Mouse (Mus musculus): Measurements from ENCODE around the gene Limch1. TPM values are rescaled to one million over a fixed set of nuclear protein-coding genes. Genes with fewer than 3 reads are reported as not detected.

The Limch1 gene
- polyA plus RNA-seq, 2 experiments: 0.54 to 1.2 TPM

DNA sequence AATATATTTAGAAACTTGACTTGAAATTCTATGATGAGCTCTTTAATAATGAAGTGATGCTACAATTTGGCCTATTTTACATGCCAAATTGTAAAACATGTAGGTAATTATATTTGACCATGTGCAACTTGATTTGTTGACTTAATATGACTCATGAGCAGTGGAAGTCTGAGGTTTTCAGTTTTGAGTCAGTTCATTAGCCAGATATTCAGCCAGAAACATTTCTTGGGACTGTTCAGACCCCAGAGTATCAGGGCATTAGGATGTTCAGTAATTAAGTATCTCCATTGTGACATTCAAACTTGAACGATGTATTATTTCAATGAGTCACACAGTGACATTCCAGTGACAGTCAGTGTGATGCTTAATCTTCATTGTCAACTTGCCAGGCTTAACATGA is 35.9 kb downstream of the Limch1 start:
- Histone ChIP-seq H3K9ac (replicated peaks) (no peak overlapping the region), H3K9me3 (ENCODE audit: control insufficient read depth, low read length) (no peaks in the 10 kb centered on the region), H3K4me1 (replicated peaks; ENCODE audit: control insufficient read depth in 2 of 2, insufficient read depth in 2 of 2, low read length in 1 of 2) (no peaks in the 10 kb centered on the region), H3K27ac (no peak overlapping the region), H3K4me2 (ENCODE audit: low read depth) (no peak overlapping the region), H3K27me3 (ENCODE audit: control insufficient read depth, insufficient read depth, low read length) (no peaks in the 10 kb centered on the region), H3K4me3 (ENCODE audit: insufficient read depth in 1 of 2, low read depth in 2 of 2, low read length in 2 of 2) (no peak overlapping the region), H3K36me3 (replicated peaks; ENCODE audit: control insufficient read depth, insufficient read depth, low read depth) (no peaks in the 10 kb centered on the region)
- ATAC-seq (ENCODE audit: insufficient read depth): no peak
- 61% methylated on average over 1 of the region's 1 CpGs for WGBS (ENCODE audit: insufficient replicate concordance)
- DNase-seq (ENCODE audit: low read depth in 3 of 3, low spot score in 3 of 3): no peak
- TF ChIP-seq CTCF (IDR thresholded peaks at IDR 0.05; ENCODE audit: low read depth) (no peak), EP300 (IDR thresholded peaks at IDR 0.05; ENCODE audit: low read depth) (no peak)

DNA sequence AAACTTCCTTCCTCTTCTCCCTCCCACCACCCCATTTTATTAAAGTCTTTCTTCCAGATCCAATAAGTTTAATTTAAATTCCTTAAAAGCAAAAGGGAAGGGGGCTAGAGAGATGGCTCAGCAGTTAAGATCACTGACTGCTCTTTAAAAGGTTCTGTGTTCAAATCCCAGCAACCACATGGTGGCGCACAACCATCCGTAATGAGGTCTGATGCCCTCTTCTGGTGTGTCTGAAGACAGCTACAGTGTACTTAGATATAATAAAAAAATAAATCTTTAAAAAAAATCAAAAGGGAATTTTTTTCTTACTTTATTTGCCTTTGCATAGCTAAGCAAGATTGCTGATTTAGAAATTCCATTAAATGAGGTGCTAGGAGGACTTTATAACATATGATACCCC is 37.2 kb downstream of the Limch1 start:
- TF ChIP-seq EP300 (IDR thresholded peaks at IDR 0.05; ENCODE audit: low read depth): no peak
- no peak for TF ChIP-seq CTCF (IDR thresholded peaks at IDR 0.05; ENCODE audit: low read depth)
- 67% methylated on average over 2 of the region's 2 CpGs for WGBS (ENCODE audit: insufficient replicate concordance)

DNA sequence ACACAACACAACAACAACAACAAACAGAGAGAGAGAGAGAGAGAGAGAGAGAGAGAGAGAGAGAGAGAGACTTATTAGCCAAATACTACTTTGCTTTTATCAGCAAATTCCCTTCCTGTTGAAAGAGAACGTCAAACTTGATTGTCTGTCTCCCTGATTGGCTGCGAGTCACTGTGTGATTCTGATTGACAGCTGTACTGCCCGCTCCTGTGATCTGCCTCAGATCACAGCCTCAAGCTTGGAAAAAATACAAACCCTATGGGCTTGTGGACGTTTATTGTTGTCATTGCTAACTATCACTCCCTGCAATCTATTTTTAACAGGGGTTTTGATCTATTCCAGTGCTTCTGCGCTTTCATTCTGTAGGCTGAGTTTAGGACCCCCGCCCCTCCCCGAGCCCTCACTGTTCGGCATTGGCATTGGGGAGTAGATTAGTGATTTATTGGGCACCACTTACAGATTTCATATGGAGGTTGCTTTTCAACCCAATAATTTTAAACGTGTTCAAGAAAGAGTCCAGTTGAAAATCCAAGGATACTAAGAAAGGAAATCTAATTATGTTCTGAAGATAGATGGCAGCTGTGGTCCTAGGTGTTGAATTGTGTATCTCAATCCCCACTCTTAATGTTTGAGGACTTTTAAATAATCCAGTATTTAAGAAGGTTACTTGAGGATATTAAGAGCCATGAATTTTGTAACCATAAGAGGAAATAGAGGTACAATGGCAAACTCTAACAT is 39.2 kb downstream of the Limch1 start:
- no peak overlapping the region for H3K27ac ChIP-seq
- no peak for DNase-seq (ENCODE audit: low read depth in 3 of 3, low spot score in 3 of 3)
- 53% methylated on average over 9 of the region's 9 CpGs for WGBS (ENCODE audit: insufficient replicate concordance)
- H3K4me2 ChIP-seq (ENCODE audit: low read depth): no peak overlapping the region
- H3K9ac ChIP-seq (replicated peaks): no peak overlapping the region
- no peaks in the 10 kb centered on the region for H3K9me3 ChIP-seq (ENCODE audit: control insufficient read depth, low read length)
- ATAC-seq (ENCODE audit: insufficient read depth): no peak
- TF ChIP-seq CTCF (IDR thresholded peaks at IDR 0.05; ENCODE audit: low read depth) (no peak), EP300 (IDR thresholded peaks at IDR 0.05; ENCODE audit: low read depth) (no peak)
- H3K4me1 ChIP-seq (replicated peaks; ENCODE audit: control insufficient read depth in 2 of 2, insufficient read depth in 2 of 2, low read length in 1 of 2): no peaks in the 10 kb centered on the region
- no peak overlapping the region for H3K4me3 ChIP-seq (ENCODE audit: insufficient read depth in 1 of 2, low read depth in 2 of 2, low read length in 2 of 2)
- H3K36me3 ChIP-seq (replicated peaks; ENCODE audit: control insufficient read depth, insufficient read depth, low read depth): no peaks in the 10 kb centered on the region
- no peaks in the 10 kb centered on the region for H3K27me3 ChIP-seq (ENCODE audit: control insufficient read depth, insufficient read depth, low read length)

More for the DNA sequence above, 37.2 kb downstream of the Limch1 start:
- ATAC-seq (ENCODE audit: insufficient read depth) (no peak), DNase-seq (ENCODE audit: low read depth in 3 of 3, low spot score in 3 of 3) (no peak)
- Histone ChIP-seq H3K4me3 (ENCODE audit: insufficient read depth in 1 of 2, low read depth in 2 of 2, low read length in 2 of 2) (no peak overlapping the region), H3K4me1 (replicated peaks; ENCODE audit: control insufficient read depth in 2 of 2, insufficient read depth in 2 of 2, low read length in 1 of 2) (no peaks in the 10 kb centered on the region), H3K9ac (replicated peaks) (no peak overlapping the region), H3K27me3 (ENCODE audit: control insufficient read depth, insufficient read depth, low read length) (no peaks in the 10 kb centered on the region), H3K9me3 (ENCODE audit: control insufficient read depth, low read length) (no peaks in the 10 kb centered on the region), H3K27ac (no peak overlapping the region), H3K36me3 (replicated peaks; ENCODE audit: control insufficient read depth, insufficient read depth, low read depth) (no peaks in the 10 kb centered on the region), H3K4me2 (ENCODE audit: low read depth) (no peak overlapping the region)

DNA sequence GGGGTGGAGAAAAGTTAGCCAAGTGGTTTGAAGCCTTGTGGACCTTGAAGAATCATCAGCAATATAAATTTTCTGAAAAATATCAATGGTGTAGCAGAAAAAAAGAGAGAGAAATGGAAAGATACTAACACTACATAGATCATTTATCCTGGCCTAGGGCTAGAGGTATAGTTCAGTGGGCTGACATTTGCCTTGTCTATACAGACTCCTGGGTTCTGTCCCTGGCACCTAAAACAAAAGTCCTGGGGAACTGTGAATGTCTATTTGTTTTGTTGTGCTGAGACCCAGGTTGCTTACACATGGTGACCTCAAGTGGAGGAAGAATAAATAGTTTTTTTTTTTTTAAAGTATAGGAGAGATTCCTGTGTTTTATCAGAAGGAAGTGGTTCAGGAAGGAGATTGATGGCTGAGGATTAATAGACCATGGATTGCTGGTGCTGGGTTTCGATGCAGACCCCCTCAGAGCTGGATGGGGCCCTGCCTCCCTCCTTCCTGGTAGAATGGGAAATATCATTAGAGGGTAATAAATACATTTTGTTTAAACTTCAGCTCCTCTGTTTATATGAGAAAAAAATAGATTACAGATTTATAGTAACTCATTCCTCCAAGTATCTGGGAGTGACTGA is 40.5 kb downstream of the Limch1 start:
- ATAC-seq (ENCODE audit: insufficient read depth) (no peak), DNase-seq (ENCODE audit: low read depth in 3 of 3, low spot score in 3 of 3) (no peak)
- no peaks in the 10 kb centered on the region for H3K27me3 ChIP-seq (ENCODE audit: control insufficient read depth, insufficient read depth, low read length)
- TF ChIP-seq CTCF (IDR thresholded peaks at IDR 0.05; ENCODE audit: low read depth): no peak
- TF ChIP-seq EP300 (IDR thresholded peaks at IDR 0.05; ENCODE audit: low read depth): no peak
- no peaks in the 10 kb centered on the region for H3K9me3 ChIP-seq (ENCODE audit: control insufficient read depth, low read length)
- no peak overlapping the region for H3K4me2 ChIP-seq (ENCODE audit: low read depth)
- H3K27ac ChIP-seq: no peak overlapping the region
- H3K9ac ChIP-seq (replicated peaks): no peak overlapping the region
- 19% methylated on average over 1 of the region's 1 CpGs for WGBS (ENCODE audit: insufficient replicate concordance)
- H3K4me3 ChIP-seq (ENCODE audit: insufficient read depth in 1 of 2, low read depth in 2 of 2, low read length in 2 of 2): no peak overlapping the region
- no peaks in the 10 kb centered on the region for H3K4me1 ChIP-seq (replicated peaks; ENCODE audit: control insufficient read depth in 2 of 2, insufficient read depth in 2 of 2, low read length in 1 of 2)
- H3K36me3 ChIP-seq (replicated peaks; ENCODE audit: control insufficient read depth, insufficient read depth, low read depth): no peaks in the 10 kb centered on the region

DNA sequence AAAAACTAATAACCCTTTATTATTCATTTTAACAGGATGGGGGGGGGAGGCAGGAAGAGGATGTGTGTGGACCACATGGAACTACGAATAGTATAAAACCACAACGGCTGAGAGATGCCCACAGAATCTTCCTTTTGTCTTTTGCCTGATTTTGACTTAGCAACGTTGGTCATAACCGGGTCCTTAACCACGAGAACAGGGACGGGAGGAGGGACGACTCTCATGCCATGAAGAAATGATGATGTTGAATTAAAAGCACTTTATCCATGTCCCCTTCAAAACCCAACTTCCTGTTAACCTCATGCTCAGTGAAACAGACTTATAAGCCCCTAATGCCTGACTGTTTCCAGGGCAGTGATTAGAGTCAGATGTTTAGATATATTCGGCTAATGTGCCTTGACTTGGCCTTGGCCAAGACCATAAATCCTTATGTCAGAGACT is 41.0 kb downstream of the Limch1 start:
- DNase-seq (ENCODE audit: low read depth in 3 of 3, low spot score in 3 of 3): no peak
- ATAC-seq (ENCODE audit: insufficient read depth): no peak
- Histone ChIP-seq H3K4me1 (replicated peaks; ENCODE audit: control insufficient read depth in 2 of 2, insufficient read depth in 2 of 2, low read length in 1 of 2) (no peaks in the 10 kb centered on the region), H3K9ac (replicated peaks) (no peak overlapping the region), H3K27ac (no peak overlapping the region), H3K36me3 (replicated peaks; ENCODE audit: control insufficient read depth, insufficient read depth, low read depth) (no peaks in the 10 kb centered on the region), H3K9me3 (ENCODE audit: control insufficient read depth, low read length) (no peaks in the 10 kb centered on the region), H3K4me3 (ENCODE audit: insufficient read depth in 1 of 2, low read depth in 2 of 2, low read length in 2 of 2) (no peak overlapping the region), H3K27me3 (ENCODE audit: control insufficient read depth, insufficient read depth, low read length) (no peaks in the 10 kb centered on the region), H3K4me2 (ENCODE audit: low read depth) (no peak overlapping the region)
- WGBS (ENCODE audit: insufficient replicate concordance): 19% methylated on average over 8 of the region's 8 CpGs
- TF ChIP-seq EP300 (IDR thresholded peaks at IDR 0.05; ENCODE audit: low read depth) (no peak), CTCF (IDR thresholded peaks at IDR 0.05; ENCODE audit: low read depth) (no peak)

Measured in liver, embryonic 14.5 days (tissue).